Mouse (Mus musculus) E14TG2a.4 (cell line): ENCODE data around the gene Rhcg.

Experiments
- CTCF ChIP-seq: conservative IDR thresholded peaks from 2 replicates; pipeline ENCODE4 v1.5.1; 2014; ENCODE audit warnings: low read length
- NANOG ChIP-seq: IDR thresholded peaks from 2 replicates; pipeline ENCODE4 v1.6.1; 2014; ENCODE audit warnings: borderline replicate concordance, low read length, mixed read lengths
- POU5F1 ChIP-seq: IDR thresholded peaks from 2 replicates; pipeline ENCODE4 v1.6.1; 2014; ENCODE audit warnings: low read length, borderline replicate concordance

- TF ChIP-seq CTCF, result no peak
- no peak for TF ChIP-seq NANOG
- no peak for TF ChIP-seq POU5F1
Observed at GRCm38 (mm10) chr7:79615941-79616340, 1.5 kb downstream of the Rhcg start.
